Mouse (Mus musculus) liver, embryonic 13.5 days (tissue): ENCODE data around the gene Gm49384. TPM values are rescaled to one million over a fixed set of nuclear protein-coding genes. Genes with fewer than 3 reads are reported as not detected.

Experiments
- ATAC-seq: fragments of 200-750 bp; cut with Nextera tagmentation; 2 replicates; pipeline ENCODE4 v1.8.0; 2017; ENCODE audit warnings: low read depth, mild to moderate bottlenecking, moderate number of reproducible peaks, moderate library complexity
- DNase-seq: peaks from one replicate; pipeline ENCODE4 v3.0.0; 2022
- H3K27ac ChIP-seq: fragments of 300-500 bp; sonication (generic); 2 replicates; pipeline ENCODE4 v1.5.1; 2015; ENCODE audit warnings: moderate library complexity, mild to moderate bottlenecking, inconsistent platforms
- H3K27me3 ChIP-seq: fragments of 300-500 bp; sonication (generic); 2 replicates; pipeline ENCODE4 v1.6.1; 2015; ENCODE audit warnings: mild to moderate bottlenecking, inconsistent platforms
- H3K36me3 ChIP-seq: fragments of 300-500 bp; sonication (generic); 2 replicates; pipeline ENCODE4 v1.6.1; 2015; ENCODE audit warnings: mild to moderate bottlenecking, inconsistent platforms
- H3K4me1 ChIP-seq: fragments of 300-500 bp; sonication (generic); replicated peaks from 2 replicates; pipeline ENCODE4 v1.6.1; 2015; ENCODE audit warnings: inconsistent platforms
- H3K4me2 ChIP-seq: fragments of 300-500 bp; sonication (generic); 2 replicates; pipeline ENCODE4 v1.6.1; 2015; ENCODE audit warnings: inconsistent platforms, mild to moderate bottlenecking, moderate library complexity
- H3K4me3 ChIP-seq: fragments of 300-500 bp; sonication (generic); replicated peaks from 2 replicates; pipeline ENCODE4 v1.5.1; 2015; ENCODE audit warnings: mild to moderate bottlenecking, inconsistent platforms
- H3K9ac ChIP-seq: fragments of 300-500 bp; sonication (generic); 2 replicates; pipeline ENCODE4 v1.6.1; 2015; ENCODE audit warnings: mild to moderate bottlenecking, inconsistent platforms
- H3K9me3 ChIP-seq: fragments of 300-500 bp; sonication (generic); replicated peaks from 2 replicates; pipeline ENCODE4 v1.6.1; 2016; ENCODE audit warnings: inconsistent platforms
- WGBS: fragments of 180-500 bp; shearing (Covaris S2); methylation state at CpG from one replicate; pipeline ENCODE4 v1.1.7; 2015; ENCODE audit not compliant: insufficient replicate concordance; 5-methylcytosine and 5-hydroxymethylcytosine counted together
- microRNA-seq: library from miRNA; unstranded; fragments of <30 nt; microRNA quantifications from one replicate; pipeline ENCODE4, GENCODE M21; 2016
- polyA plus RNA-seq: library from polyadenylated mRNA; unstranded; fragments of >200 nt; fragmentation: Nextera tagmentation; extraction: Ambion mirVana; gene quantifications from 2 replicates; pipeline ENCODE4 v1.2.1, GENCODE M21; 2015

Gm49384 gene
- polyA plus RNA-seq, 1 experiment from 2014 or later, result 27.7 TPM

DNA sequence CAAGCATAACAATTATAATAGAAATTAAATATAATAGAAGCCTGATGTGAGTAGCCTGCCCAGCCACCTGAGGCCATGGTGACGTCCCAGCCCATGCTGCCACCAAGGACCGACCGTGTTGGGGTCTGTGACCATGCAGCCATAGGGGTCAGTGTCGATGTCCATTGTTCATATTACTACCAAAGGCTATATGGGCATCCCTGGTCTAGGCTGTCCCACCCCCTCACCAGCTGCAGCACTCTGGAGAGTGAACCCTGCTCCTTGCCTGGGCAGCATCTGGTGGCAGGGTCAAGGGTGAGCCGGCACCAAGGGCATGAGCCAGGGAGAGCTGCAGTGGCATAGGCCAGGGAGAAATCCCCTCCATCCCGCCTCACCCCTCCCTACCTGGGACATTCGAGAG lies 64.2 kb downstream of the Gm49384 start:
- Histone ChIP-seq H3K9ac (no peak overlapping the region), H3K27me3 (no peaks in the 10 kb centered on the region), H3K4me1 (no peaks in the 10 kb centered on the region), H3K4me3 (no peak overlapping the region), H3K27ac (no peak overlapping the region), H3K36me3 (no peaks in the 10 kb centered on the region), H3K4me2 (no peak overlapping the region), H3K9me3 (no peaks in the 10 kb centered on the region)
- no peak for DNase-seq
- WGBS, result 68% methylated on average over 7 of the region's 7 CpGs
- no peak for ATAC-seq

Small RNAs within 50 kb of the gene (microRNA-seq; reads per million reads assigned to microRNA genes)
- gene Gm47287 (not detected), gene Gm47295 (not detected)

Other genes with a start within 250 kb of the Gm49384 start
- 1,343 and 1,574 TPM in 2 replicates for gene Rps29, start 45.1 kb downstream of the Gm49384 start, polyA plus RNA-seq
- 24.6 and 28.9 TPM in 2 replicates for gene Lrr1, start 35.5 kb downstream of the Gm49384 start, polyA plus RNA-seq
- 736 and 806 TPM in 2 replicates for gene Rpl36al, start 20.2 kb downstream of the Gm49384 start, polyA plus RNA-seq
- 27.9 and 32.2 TPM in 2 replicates for gene Mgat2, start 20.1 kb downstream of the Gm49384 start, polyA plus RNA-seq
- gene Gm49383, start 7.2 kb downstream of the Gm49384 start, polyA plus RNA-seq, result 28.8 and 32.0 TPM in 2 replicates
- gene Dnaaf2, start 5.8 kb downstream of the Gm49384 start, polyA plus RNA-seq, result 7.1 and 8.8 TPM in 2 replicates
- 29.0 and 32.5 TPM in 2 replicates for gene Pole2, start 23.9 kb upstream of the Gm49384 start, polyA plus RNA-seq
- 3.7 and 3.9 TPM in 2 replicates for gene Klhdc1, start 36.9 kb upstream of the Gm49384 start, polyA plus RNA-seq
- gene Klhdc2, start 92.4 kb upstream of the Gm49384 start, polyA plus RNA-seq, result 102 and 104 TPM in 2 replicates
- gene Nemf, start 152.9 kb upstream of the Gm49384 start, polyA plus RNA-seq, result 47.5 and 56.5 TPM in 2 replicates
- gene Arf6, start 167.9 kb upstream of the Gm49384 start, polyA plus RNA-seq, result 38.2 and 41.6 TPM in 2 replicates
- gene Gm9887, start 168.2 kb upstream of the Gm49384 start, polyA plus RNA-seq, result 0.71 and 0.93 TPM in 2 replicates